Mouse (Mus musculus): ENCODE measurements around the gene Mgat4a. TPM values are rescaled to one million over a fixed set of nuclear protein-coding genes. Genes with fewer than 3 reads are reported as not detected.
"Not testable (repeated sequence)": the region's sequence is repeated elsewhere in the genome, so short reads cannot be mapped to it uniquely, and the experiment has no call there.

Gene Mgat4a
- polyA plus RNA-seq, 1 experiment from 2014 or later = 1.2 TPM

DNA sequence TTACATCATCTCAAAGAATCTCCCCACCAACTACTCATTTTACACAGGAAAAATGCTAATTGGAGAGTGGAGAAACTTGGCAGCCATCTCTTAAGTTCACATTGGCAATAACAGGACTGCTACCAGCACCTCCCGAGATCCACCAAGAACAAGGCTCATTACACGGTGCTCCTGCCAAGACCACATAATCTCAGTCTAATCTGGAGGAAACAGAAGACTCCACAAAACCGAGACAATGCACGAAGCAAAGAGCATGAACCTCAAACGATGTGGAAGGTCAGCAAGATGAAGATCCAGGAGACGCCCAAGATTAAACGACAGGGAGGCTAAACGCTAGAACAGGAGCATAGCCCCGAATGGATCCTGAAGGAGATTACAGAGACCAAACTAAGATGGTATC lies 38.5 kb downstream of the Mgat4a start:
- no peak for DNase-seq (ENCODE audit: low spot score)
- H3K4me1 ChIP-seq (replicated peaks) = peaks cover 11% of the 10 kb centered on the region
- H3K36me3 ChIP-seq = no peaks in the 10 kb centered on the region
- peaks cover 54% of the 10 kb centered on the region for H3K27me3 ChIP-seq (ENCODE audit: insufficient read depth, poor library complexity, severe bottlenecking)
- WGBS = 86% methylated on average over 9 of the region's 9 CpGs
- no peak overlapping the region for H3K4me3 ChIP-seq
- H3K9me3 ChIP-seq = peaks cover 6% of the 10 kb centered on the region; the same call in 1 of the 2 replicates
- H3K27ac ChIP-seq = no peak overlapping the region

DNA sequence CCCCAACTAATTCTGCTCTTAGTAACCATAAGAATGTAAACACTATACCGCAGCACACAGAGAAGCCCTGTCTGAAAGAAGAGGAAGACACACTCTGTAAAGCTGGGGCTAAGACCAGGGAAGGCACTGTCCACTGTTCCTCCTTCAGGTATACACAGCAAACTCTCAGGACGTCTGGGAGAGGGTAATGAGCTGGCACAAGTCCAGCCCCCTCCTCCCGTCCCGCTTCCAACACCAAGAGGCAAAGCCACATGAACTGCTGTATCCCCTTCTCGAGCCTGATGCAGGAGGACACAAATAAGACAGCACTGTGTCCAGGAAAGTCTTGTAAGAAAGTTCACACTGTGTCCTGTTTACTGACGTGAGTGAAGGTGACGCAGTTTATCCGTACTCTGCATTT lies 40.1 kb downstream of the Mgat4a start:
- WGBS = 77% methylated on average over 8 of the region's 8 CpGs
- no peak overlapping the region for H3K4me3 ChIP-seq

DNA sequence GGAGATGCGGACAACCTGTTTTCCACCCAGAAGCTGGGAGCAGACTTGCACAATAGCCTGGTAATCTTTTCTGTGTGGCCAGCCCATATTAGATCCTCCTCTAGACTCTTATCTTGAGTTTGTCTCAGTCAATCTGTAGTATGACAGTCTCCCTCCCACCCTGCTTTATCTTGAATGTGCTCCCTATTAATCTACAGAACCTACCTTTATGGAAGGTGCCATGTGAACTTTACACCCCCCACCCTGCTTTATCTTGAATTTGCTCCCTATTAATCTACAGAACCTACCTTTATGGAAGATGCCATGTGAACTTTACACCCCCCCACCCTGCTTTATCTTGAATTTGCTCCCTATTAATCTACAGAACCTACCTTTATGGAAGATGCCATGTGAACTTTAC lies 41.4 kb downstream of the Mgat4a start:
- WGBS = 47% methylated on average over 1 of the region's 1 CpGs
- peaks cover 74% of the 10 kb centered on the region for H3K27me3 ChIP-seq (ENCODE audit: insufficient read depth, poor library complexity, severe bottlenecking)

More for the DNA sequence above, 40.1 kb downstream of the Mgat4a start:
- DNase-seq (ENCODE audit: low spot score) = no peak
- H3K9me3 ChIP-seq = no peaks in the 10 kb centered on the region
- H3K27me3 ChIP-seq (ENCODE audit: insufficient read depth, poor library complexity, severe bottlenecking) = peaks cover 70% of the 10 kb centered on the region
- H3K36me3 ChIP-seq = no peaks in the 10 kb centered on the region
- H3K27ac ChIP-seq = no peak overlapping the region
- H3K4me1 ChIP-seq (replicated peaks) = peaks cover 11% of the 10 kb centered on the region

DNA sequence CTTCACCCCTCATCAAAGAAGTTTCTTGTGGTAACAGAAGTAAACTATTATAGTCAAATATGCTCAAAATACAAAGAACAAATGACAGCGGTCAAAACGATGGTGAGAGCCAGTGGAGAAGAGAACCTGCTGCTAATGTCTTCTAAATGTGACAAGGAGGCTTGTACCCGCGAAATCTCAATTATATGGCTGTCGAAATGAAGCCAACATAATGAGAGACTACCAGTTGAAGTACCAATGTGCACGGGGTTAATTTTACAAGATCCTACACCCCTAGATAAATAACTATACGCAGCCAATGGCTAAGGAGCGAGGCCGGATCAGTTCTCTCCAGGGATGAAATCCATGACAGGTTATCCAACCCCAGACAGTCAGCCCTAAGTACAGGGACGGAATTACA lies 41.9 kb downstream of the Mgat4a start:
- Histone ChIP-seq H3K4me1 (replicated peaks) (peaks cover 4% of the 10 kb centered on the region; the same call in 1 of the 2 replicates), H3K4me3 (no peak overlapping the region), H3K9me3 (no peaks in the 10 kb centered on the region), H3K27me3 (ENCODE audit: insufficient read depth, poor library complexity, severe bottlenecking) (peaks cover 74% of the 10 kb centered on the region), H3K36me3 (no peaks in the 10 kb centered on the region), H3K27ac (no peak overlapping the region)
- 40% methylated on average over 10 of the region's 10 CpGs for WGBS
- DNase-seq (ENCODE audit: low spot score) = peak; percentile 16

More for the DNA sequence above, 41.4 kb downstream of the Mgat4a start:
- not testable (repeated sequence) for H3K4me3 ChIP-seq; H3K27ac ChIP-seq; DNase-seq (ENCODE audit: low spot score); H3K4me1 ChIP-seq (replicated peaks); H3K36me3 ChIP-seq; H3K9me3 ChIP-seq

DNA sequence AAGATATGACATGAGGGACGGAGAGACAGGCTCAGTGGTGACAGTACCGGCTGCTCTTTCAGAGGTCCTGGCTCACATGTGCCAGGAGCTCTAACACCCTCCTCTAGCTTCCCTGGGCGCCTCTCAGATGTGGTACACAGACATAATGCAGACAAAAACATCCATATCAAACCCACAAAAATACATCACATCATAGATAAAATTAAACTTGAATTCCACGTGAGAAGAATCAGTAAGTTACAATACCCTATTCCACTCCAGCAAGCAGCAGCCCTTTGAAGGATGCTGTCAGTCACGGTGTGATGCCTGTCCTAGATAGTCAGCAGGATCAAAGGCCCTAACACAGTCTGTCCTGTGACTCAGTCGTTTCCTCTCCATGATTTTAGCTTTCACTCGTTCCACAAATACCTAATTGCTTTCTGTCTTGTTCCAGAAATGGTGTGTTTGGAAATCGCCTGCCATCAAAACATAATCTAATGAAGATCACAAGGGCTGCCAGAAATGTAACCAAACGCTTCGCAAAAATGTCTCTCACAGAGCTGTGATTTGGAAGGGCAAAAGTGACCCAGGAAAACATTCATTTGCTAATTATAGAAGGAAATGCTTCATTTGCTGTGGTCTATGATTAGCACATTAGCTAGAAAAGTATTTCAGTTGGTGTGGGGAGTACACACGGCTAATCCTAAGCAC lies 44.1 kb downstream of the Mgat4a start:
- Histone ChIP-seq H3K4me1 (replicated peaks) (peaks cover 4% of the 10 kb centered on the region; the same call in 1 of the 2 replicates), H3K27ac (no peak overlapping the region), H3K9me3 (no peaks in the 10 kb centered on the region), H3K36me3 (no peaks in the 10 kb centered on the region), H3K4me3 (no peak overlapping the region), H3K27me3 (ENCODE audit: insufficient read depth, poor library complexity, severe bottlenecking) (peaks cover 57% of the 10 kb centered on the region)
- 68% methylated on average over 11 of the region's 11 CpGs for WGBS
- DNase-seq (ENCODE audit: low spot score) = no peak

DNA sequence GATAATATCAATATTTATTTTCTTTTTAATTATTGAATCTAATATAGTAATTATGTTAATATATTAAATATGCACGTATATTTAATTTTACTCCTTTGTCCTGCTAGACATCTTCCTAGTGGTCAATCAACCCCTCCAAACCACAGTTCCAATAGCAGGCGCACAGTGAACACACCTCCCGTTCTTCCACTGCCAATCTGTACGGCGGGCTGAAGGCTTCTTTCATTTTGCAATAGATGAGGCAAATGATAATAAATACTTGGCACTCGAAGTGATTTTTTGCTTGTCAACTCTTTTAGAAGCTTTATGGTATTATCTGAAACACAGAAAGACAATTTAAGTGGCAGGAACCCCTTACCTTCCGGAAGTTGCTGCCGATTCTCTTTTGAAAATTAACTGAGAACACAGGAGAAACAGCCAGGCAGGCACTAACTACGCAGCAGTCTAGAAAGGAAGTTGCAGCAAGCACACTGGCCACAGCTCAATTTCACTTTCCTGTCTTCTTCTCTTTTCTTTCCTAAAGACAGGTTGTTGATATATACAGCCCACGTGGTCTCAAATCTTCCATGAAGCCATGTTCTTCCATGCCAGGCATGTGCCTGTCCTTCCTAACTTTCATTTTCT lies 45.0 kb downstream of the Mgat4a start:
- Histone ChIP-seq H3K36me3 (no peaks in the 10 kb centered on the region), H3K27me3 (ENCODE audit: insufficient read depth, poor library complexity, severe bottlenecking) (peaks cover 48% of the 10 kb centered on the region), H3K4me1 (replicated peaks) (peaks cover 4% of the 10 kb centered on the region; the same call in 1 of the 2 replicates), H3K9me3 (no peaks in the 10 kb centered on the region), H3K4me3 (no peak overlapping the region), H3K27ac (no peak overlapping the region)
- DNase-seq (ENCODE audit: low spot score) = no peak
- 87% methylated on average over 10 of the region's 10 CpGs for WGBS

DNA sequence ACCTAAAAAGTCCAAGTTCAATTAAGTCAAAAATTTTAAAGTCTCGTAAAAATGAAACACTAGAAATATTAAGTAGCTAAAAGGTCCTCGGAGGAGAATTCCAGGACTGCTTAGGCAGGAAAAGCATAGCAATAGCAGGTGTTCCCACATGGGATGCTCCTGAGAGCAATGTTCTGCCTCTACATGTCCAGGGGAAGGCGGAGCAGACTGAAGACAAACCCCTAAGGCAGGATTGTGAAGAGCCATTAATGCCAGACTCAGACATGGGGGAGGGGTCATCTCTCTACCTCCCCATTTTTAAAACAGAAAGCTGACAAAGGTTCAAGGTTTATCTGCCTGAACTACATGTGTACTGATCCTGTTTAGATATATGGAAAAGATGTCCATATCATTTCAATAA lies 45.7 kb downstream of the Mgat4a start:
- H3K36me3 ChIP-seq = no peaks in the 10 kb centered on the region

DNA sequence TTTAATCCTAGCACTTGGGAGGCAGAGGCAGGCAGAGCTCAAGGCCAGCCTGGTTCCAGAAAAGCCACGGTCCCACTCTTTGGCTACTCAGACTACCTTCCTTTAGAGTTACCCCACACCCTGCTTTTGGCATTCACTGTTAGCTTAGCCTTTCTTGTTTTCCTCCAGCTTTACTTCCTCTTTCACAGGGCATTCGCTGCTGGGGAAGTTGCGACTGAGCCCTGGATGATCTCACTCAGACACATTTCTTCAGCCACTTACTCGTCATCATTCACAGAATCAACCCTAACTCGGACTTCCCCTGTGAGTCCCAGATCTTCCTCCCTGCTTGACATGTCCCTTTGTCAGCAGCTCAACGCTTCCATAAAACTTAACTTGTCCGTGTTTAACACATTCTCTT lies 49.1 kb downstream of the Mgat4a start:
- Histone ChIP-seq H3K27me3 (ENCODE audit: insufficient read depth, poor library complexity, severe bottlenecking) (peaks cover 13% of the 10 kb centered on the region), H3K27ac (no peak overlapping the region), H3K4me1 (replicated peaks) (no peaks in the 10 kb centered on the region), H3K9me3 (no peaks in the 10 kb centered on the region), H3K36me3 (0 out of 2 replicates have a peak, but pooled peaks cover 3% of the 10 kb centered on the region), H3K4me3 (no peak overlapping the region)
- WGBS = 84% methylated on average over 7 of the region's 7 CpGs
- DNase-seq (ENCODE audit: low spot score) = no peak

More for the DNA sequence above, 45.7 kb downstream of the Mgat4a start:
- no peak overlapping the region for H3K27ac ChIP-seq
- no peak overlapping the region for H3K4me3 ChIP-seq
- peaks cover 4% of the 10 kb centered on the region; the same call in 1 of the 2 replicates for H3K4me1 ChIP-seq (replicated peaks)
- DNase-seq (ENCODE audit: low spot score) = no peak
- H3K27me3 ChIP-seq (ENCODE audit: insufficient read depth, poor library complexity, severe bottlenecking) = peaks cover 41% of the 10 kb centered on the region
- H3K9me3 ChIP-seq = no peaks in the 10 kb centered on the region
- 86% methylated on average over 3 of the region's 3 CpGs for WGBS

DNA sequence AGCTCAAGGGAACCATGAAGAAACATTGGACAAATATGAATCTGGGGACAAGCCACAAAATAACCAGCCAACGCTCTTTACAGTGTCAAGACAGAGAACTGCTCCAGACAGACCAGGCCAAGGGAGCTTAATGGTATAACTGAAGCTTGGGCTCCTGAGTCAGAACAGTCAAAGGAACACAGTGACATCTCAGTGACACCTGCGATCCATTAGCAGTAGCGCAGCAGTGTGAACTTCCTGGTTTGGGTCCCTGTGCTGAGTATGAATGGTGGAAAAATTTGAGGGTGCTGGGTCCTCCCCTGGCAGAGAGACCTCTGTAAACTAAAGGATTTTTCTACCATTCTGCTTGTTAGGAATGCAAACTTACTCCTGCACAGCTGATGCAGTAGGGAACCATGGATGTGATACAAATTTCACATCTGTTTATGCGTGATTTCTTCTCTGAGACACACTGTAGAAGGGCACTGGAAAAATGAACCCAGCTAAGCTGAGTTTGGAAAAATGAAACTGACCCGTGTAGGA lies 50.1 kb downstream of the Mgat4a start:
- Histone ChIP-seq H3K9me3 (no peaks in the 10 kb centered on the region), H3K27me3 (ENCODE audit: insufficient read depth, poor library complexity, severe bottlenecking) (peaks cover 4% of the 10 kb centered on the region), H3K36me3 (0 out of 2 replicates have a peak, but pooled peaks cover 3% of the 10 kb centered on the region), H3K4me3 (no peak overlapping the region), H3K27ac (no peak overlapping the region), H3K4me1 (replicated peaks) (no peaks in the 10 kb centered on the region)
- DNase-seq (ENCODE audit: low spot score) = no peak
- WGBS = 91% methylated on average over 5 of the region's 5 CpGs

DNA sequence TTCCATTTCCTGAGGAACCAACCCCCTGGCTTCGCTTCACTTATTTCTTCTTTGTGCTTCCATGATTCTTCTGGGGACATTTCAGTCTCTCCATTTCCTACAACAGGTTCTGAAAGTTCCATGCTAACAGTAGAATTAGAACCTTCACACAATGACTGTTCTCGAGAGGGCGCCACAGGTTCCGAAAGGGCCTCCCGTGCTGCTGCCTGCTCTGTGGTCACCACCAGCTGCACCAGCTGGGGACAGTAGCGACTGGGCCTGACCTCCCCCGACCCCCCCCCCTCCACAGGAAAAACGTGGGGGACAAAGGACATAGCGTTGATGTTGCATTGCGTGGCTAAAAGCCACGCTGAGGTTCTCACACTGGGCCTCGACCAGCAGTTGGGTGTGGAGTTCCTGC lies 52.3 kb downstream of the Mgat4a start:
- DNase-seq (ENCODE audit: low spot score) = no peak
- 86% methylated on average over 12 of the region's 12 CpGs for WGBS
- Histone ChIP-seq H3K36me3 (0 out of 2 replicates have a peak, but pooled peaks cover 3% of the 10 kb centered on the region), H3K4me1 (replicated peaks) (no peaks in the 10 kb centered on the region), H3K4me3 (no peak overlapping the region), H3K9me3 (no peaks in the 10 kb centered on the region), H3K27ac (no peak overlapping the region), H3K27me3 (ENCODE audit: insufficient read depth, poor library complexity, severe bottlenecking) (no peaks in the 10 kb centered on the region; the same call in 1 of the 2 replicates)

DNA sequence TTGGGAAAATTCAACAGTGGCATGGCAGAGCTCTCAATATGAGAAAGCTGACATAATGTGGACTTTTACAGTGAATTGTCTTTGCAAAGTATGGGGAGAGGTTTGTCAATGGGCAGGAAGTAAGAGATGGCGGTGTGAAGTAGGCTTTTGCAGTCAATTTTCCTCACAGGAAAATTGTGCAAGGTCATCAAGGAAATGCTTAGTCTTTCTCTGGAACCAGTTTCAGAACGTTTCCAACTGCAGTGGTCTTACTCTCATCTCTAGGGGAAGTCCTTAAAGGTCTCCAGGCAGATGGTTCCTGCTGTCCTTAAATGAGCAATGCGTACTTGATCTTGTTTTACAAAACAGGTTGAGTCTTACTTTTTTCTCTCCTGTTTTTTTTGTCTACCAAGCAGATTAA lies 53.8 kb downstream of the Mgat4a start:
- Histone ChIP-seq H3K36me3 (0 out of 2 replicates have a peak, but pooled peaks cover 3% of the 10 kb centered on the region), H3K4me1 (replicated peaks) (no peaks in the 10 kb centered on the region), H3K27ac (no peak overlapping the region), H3K27me3 (ENCODE audit: insufficient read depth, poor library complexity, severe bottlenecking) (no peaks in the 10 kb centered on the region), H3K4me3 (no peak overlapping the region), H3K9me3 (no peaks in the 10 kb centered on the region)
- DNase-seq (ENCODE audit: low spot score) = no peak
- WGBS = 86% methylated on average over 3 of the region's 3 CpGs

DNA sequence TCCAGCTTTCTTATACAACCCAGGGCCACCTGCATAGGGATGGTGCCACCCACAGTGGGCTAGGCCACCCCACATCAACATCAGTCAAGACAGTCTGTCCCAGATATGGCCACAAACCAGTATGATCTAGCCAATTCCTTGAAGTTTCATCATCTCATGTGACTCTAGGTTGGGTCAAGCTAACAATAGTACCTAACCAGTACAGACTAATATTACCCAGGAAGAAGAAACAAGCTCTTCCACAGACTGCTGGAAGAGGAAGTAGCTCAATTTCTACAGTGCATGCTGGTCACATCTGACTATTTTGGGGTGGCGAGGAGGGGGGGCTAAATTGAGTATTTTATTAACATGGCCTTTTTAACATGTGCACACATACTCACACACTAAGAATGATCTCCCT lies 54.4 kb downstream of the Mgat4a start:
- Histone ChIP-seq H3K4me1 (replicated peaks) (no peaks in the 10 kb centered on the region), H3K4me3 (no peak overlapping the region), H3K9me3 (no peaks in the 10 kb centered on the region), H3K27me3 (ENCODE audit: insufficient read depth, poor library complexity, severe bottlenecking) (no peaks in the 10 kb centered on the region), H3K27ac (no peak overlapping the region), H3K36me3 (0 out of 2 replicates have a peak, but pooled peaks cover 3% of the 10 kb centered on the region)
- DNase-seq (ENCODE audit: low spot score) = no peak
- WGBS = 94% methylated on average over 1 of the region's 1 CpGs

DNA sequence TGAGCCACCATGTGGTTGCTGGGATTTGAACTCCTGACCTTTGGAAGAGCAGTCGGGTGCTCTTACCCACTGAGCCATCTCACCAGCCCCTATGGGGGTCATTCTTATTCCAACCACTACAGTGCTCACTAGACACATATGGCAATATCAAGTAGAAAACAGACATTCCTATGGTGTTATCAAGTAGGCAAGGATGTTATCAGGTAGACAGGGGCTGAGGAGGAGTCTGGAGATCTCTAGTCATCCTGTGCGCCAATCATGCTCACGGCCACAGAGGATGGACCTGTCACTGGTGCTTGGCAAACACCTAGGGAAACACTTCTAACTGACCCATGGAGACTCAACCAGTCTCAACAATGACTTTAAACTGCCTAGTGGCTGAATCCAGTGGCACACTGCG lies 56.2 kb downstream of the Mgat4a start:
- Histone ChIP-seq H3K27me3 (ENCODE audit: insufficient read depth, poor library complexity, severe bottlenecking) (no peaks in the 10 kb centered on the region), H3K36me3 (0 out of 2 replicates have a peak, but pooled peaks cover 3% of the 10 kb centered on the region), H3K4me3 (no peak overlapping the region), H3K9me3 (no peaks in the 10 kb centered on the region), H3K27ac (no peak overlapping the region), H3K4me1 (replicated peaks) (no peaks in the 10 kb centered on the region)
- WGBS = 91% methylated on average over 4 of the region's 4 CpGs
- DNase-seq (ENCODE audit: low spot score) = no peak

All from hindbrain, embryonic 10.5 days (tissue).